Mouse (Mus musculus) right cerebral cortex, adult 2 months (tissue): ENCODE results near the gene Gbf1.

ENCODE experiments used
- DNase-seq, 2 experiments: peaks; one replicate each; pipeline ENCODE4 v3.0.0; 2021 to 2022; ENCODE audit warnings: low spot score in 2 of 2

Gbf1 gene

GRCm38 (mm10) chr19:46315752-46316610 lies 163.7 kb downstream of the Gbf1 start:
- DNase-seq, result no peak

- peak; percentile 82 to 88 for DNase-seq
Observed at GRCm38 (mm10) chr19:46316846-46317545, 164.7 kb downstream of the Gbf1 start.

- DNase-seq, result no peak
Observed at GRCm38 (mm10) chr19:46317546-46317885, 165.2 kb downstream of the Gbf1 start.

GRCm38 (mm10) chr19:46318031-46318471 lies 165.7 kb downstream of the Gbf1 start:
- no peak for DNase-seq

- peak; percentile 94 to 96 for DNase-seq
Observed at GRCm38 (mm10) chr19:46318586-46319378, 166.5 kb downstream of the Gbf1 start.

- DNase-seq, result no peak
Observed at GRCm38 (mm10) chr19:46320076-46320785, 167.9 kb downstream of the Gbf1 start.

- DNase-seq, result no peak
Observed at GRCm38 (mm10) chr19:46321101-46321943, 169.0 kb downstream of the Gbf1 start.

GRCm38 (mm10) chr19:46322144-46322995 lies 170.1 kb downstream of the Gbf1 start:
- DNase-seq, result no peak

GRCm38 (mm10) chr19:46322996-46323572 lies 170.8 kb downstream of the Gbf1 start:
- no peak for DNase-seq

GRCm38 (mm10) chr19:46323716-46324115 lies 171.4 kb downstream of the Gbf1 start:
- no peak for DNase-seq

GRCm38 (mm10) chr19:46324366-46324765 lies 172.1 kb downstream of the Gbf1 start:
- no peak for DNase-seq

- no peak for DNase-seq
Observed at GRCm38 (mm10) chr19:46324918-46325317, 172.6 kb downstream of the Gbf1 start.

- DNase-seq, result no peak
Observed at GRCm38 (mm10) chr19:46326019-46326755, 173.9 kb downstream of the Gbf1 start.

- peak in 1 of 2 experiments; percentile 71 for DNase-seq
Observed at GRCm38 (mm10) chr19:46326756-46327305, 174.5 kb downstream of the Gbf1 start, which contains the start of gene Psd. Gene Psd, minus strand, starts transcription at chr19:46327156.

GRCm38 (mm10) chr19:46327531-46328064 lies 175.3 kb downstream of the Gbf1 start:
- no peak for DNase-seq

- peak; percentile 95 to 96 for DNase-seq
Observed at GRCm38 (mm10) chr19:46328081-46329030, 176.0 kb downstream of the Gbf1 start, which contains the start of gene Fbxl15. Gene Fbxl15, plus strand, starts transcription at chr19:46328184.
